Mouse (Mus musculus): Measurements from ENCODE around the gene Serpina9. TPM values are rescaled to one million over a fixed set of nuclear protein-coding genes. Genes with fewer than 3 reads are reported as not detected.
"Not testable (repeated sequence)": the region's sequence is repeated elsewhere in the genome, so short reads cannot be mapped to it uniquely, and the experiment has no call there.

Serpina9 gene
- polyA plus RNA-seq, 1 experiment from 2014 or later = not detected

DNA sequence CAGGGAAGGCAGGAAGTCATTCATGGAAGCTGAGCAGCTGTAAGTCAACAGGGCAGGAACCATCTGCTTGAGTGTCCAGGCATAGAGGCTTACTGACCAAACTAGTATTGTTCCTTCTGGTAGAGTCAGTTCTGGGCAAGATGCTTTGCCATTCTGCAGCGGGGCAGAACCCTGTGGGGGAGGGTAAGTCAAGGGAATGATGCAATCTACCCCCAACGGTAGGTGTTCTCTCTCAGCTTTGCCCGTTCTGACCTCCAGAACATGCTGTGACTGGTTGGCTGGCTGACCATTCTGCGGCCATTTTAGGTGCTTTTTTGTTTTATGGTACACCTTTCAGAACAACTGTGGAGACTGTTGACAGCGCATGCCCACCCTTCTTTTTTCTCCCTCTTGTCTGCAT, 51.2 kb downstream of the Serpina9 start:
- ATAC-seq (ENCODE audit: low FRiP score) = no peak
- Histone ChIP-seq H3K9me3 (peaks cover 8% of the 10 kb centered on the region), H3K27me3 (no peaks in the 10 kb centered on the region), H3K27ac (no peak overlapping the region), H3K9ac (no peak overlapping the region), H3K4me2 (no peak overlapping the region), H3K36me3 (replicated peaks) (no peaks in the 10 kb centered on the region), H3K4me1 (no peaks in the 10 kb centered on the region), H3K4me3 (replicated peaks) (no peak overlapping the region)
- 84% methylated on average over 5 of the region's 5 CpGs for WGBS

DNA sequence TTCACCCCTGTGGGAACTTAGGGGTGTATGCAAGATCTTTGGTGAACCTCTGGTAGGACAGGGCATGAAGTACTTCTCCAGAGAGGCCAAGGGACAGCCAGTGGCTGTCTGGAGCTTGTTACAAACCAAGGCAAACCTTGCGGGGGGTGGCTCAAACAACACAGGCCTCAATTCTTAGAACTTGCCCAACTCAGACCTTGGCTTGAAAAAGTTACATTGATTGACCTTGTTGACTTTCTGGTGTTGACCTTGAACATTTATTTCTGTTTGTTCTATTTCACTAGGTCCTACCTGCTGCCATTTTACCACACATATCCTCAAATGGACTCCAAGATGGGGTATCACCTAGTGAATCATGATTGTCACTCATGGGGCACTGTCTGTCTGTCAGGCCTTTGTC, 51.8 kb downstream of the Serpina9 start:
- H3K27ac ChIP-seq = no peak overlapping the region
- no peak overlapping the region for H3K9ac ChIP-seq
- no peaks in the 10 kb centered on the region for H3K27me3 ChIP-seq
- no peaks in the 10 kb centered on the region for H3K4me1 ChIP-seq
- H3K36me3 ChIP-seq (replicated peaks) = no peaks in the 10 kb centered on the region
- no peak for ATAC-seq (ENCODE audit: low FRiP score)
- H3K4me3 ChIP-seq (replicated peaks) = no peak overlapping the region
- H3K4me2 ChIP-seq = no peak overlapping the region
- WGBS = 88% methylated on average over 1 of the region's 1 CpGs
- peaks cover 8% of the 10 kb centered on the region for H3K9me3 ChIP-seq

DNA sequence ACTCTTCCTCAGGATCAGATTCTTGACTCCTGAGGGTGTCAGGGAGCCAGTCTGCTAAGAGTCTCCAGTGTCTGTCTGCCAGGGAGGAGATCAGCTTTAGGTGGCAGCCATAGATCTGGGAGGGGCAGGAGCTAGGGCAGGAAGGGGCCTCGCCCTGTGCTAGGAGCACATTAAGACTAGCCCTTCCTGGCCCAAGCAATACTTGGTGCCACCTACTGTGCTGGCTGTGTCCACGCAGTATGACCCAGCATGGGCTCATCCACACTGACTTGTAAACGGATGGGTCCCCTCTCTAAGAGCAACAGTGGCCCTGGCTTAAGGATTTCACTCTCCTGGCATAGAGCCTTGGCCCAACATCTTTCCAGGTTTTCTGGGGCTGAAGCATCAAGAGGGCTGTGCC, 54.8 kb downstream of the Serpina9 start, which contains the start of gene Serpina1e:
Gene Serpina1e, minus strand, starts transcription at position 178 of the 400 bp plus-strand sequence.
- no peaks in the 10 kb centered on the region for H3K4me1 ChIP-seq
- H3K27me3 ChIP-seq = no peaks in the 10 kb centered on the region
- no peak within 1 kb of the TSS for H3K4me2 ChIP-seq
- ATAC-seq (ENCODE audit: low FRiP score) = no peak
- H3K9ac ChIP-seq = no peak within 1 kb of the TSS
- no peaks in the 10 kb centered on the region for H3K36me3 ChIP-seq (replicated peaks)
- H3K27ac ChIP-seq = no peak within 1 kb of the TSS
- WGBS = 80% methylated on average over 3 of the region's 3 CpGs
- no peak within 1 kb of the TSS for H3K4me3 ChIP-seq (replicated peaks)
- H3K9me3 ChIP-seq = peaks cover 8% of the 10 kb centered on the region

DNA sequence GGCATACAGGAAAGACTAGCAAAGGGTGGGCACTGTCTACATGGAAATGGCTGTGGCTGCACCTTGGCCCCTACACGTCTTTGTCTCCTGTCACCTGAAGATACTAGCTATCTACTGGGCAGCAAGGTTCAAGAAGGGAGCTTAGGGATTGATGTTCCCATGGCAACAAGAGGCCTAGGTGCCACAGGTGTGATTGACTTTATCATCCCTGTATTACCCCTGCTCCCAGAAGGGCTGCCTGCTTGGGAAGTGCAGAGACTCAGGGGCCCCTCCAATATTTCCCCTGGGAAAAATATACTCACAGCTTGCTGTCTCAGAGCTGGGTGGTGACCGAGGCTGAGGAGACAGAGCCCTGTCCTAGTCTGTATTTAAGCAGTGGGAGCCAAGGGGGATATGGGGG, 57.0 kb downstream of the Serpina9 start:
- H3K9me3 ChIP-seq; H3K4me2 ChIP-seq; H3K4me1 ChIP-seq; H3K27ac ChIP-seq; H3K27me3 ChIP-seq; H3K9ac ChIP-seq; H3K4me3 ChIP-seq (replicated peaks); H3K36me3 ChIP-seq (replicated peaks); ATAC-seq (ENCODE audit: low FRiP score): not testable (repeated sequence)
- 93% methylated on average over 2 of the region's 2 CpGs for WGBS

DNA sequence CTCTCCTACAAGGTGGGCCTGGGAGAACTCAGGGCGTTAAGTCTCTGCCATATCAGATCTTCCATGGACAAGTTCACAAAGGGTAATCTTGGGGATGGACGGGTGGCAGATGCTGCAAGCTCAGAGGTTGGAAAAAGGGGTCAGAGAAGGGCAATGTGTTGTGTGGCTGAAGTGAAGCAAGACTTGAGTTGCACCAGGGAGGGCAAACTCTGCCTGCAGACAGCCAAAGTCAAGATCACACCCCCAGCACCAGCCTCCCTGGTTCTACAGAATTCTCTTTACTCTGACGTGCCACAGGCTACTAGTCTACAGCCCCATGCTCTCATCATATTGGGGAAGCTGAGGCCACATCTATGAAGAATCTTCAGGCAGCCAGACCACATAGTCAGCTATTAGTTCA, 60.6 kb downstream of the Serpina9 start:
- not testable (repeated sequence) for H3K4me3 ChIP-seq (replicated peaks); H3K4me1 ChIP-seq; H3K4me2 ChIP-seq; ATAC-seq (ENCODE audit: low FRiP score); H3K9me3 ChIP-seq; H3K27ac ChIP-seq; H3K36me3 ChIP-seq (replicated peaks); H3K27me3 ChIP-seq; H3K9ac ChIP-seq
- WGBS = 83% methylated on average over 3 of the region's 3 CpGs

DNA sequence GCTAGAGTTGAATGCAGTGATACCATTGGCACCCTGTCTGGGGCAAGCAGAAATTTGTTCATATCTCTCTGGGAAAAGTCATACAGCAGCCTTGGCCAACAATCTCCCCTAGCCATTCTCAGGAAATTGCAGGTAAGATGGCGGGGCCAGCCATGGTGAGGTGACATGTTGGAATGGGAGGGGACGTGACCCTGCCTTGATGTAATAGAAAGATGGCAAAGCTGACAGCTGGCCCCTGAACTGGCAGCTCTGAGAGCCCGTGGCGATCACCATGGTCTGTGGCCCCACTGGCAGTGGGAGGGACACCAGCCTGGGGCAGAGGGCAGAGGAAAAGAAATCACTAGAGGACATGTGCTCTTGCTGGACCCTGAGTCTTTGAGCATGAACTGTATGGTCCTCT, 67.3 kb downstream of the Serpina9 start:
- H3K9me3 ChIP-seq = peaks cover 27% of the 10 kb centered on the region
- no peaks in the 10 kb centered on the region for H3K27me3 ChIP-seq
- H3K4me1 ChIP-seq = no peaks in the 10 kb centered on the region
- no peak for ATAC-seq (ENCODE audit: low FRiP score)
- H3K4me2 ChIP-seq = no peak overlapping the region
- no peak overlapping the region for H3K9ac ChIP-seq
- H3K36me3 ChIP-seq (replicated peaks) = no peaks in the 10 kb centered on the region
- H3K4me3 ChIP-seq (replicated peaks) = no peak overlapping the region
- 86% methylated on average over 4 of the region's 4 CpGs for WGBS
- H3K27ac ChIP-seq = no peak overlapping the region

Other genes starting within 250 kb of the Serpina9 start
- gene Serpina1d, start 240.2 kb downstream of the Serpina9 start, polyA plus RNA-seq (2016; fragmentation: Nextera tagmentation; extraction: Ambion mirVana) = not detected in 2 replicates
- not detected in 2 replicates for gene Serpina1b, start 183.4 kb downstream of the Serpina9 start, polyA plus RNA-seq (2016; fragmentation: Nextera tagmentation; extraction: Ambion mirVana)
- gene Serpina1a, start 150.2 kb downstream of the Serpina9 start, polyA plus RNA-seq (2016; fragmentation: Nextera tagmentation; extraction: Ambion mirVana) = not detected in 2 replicates
- gene Serpina1c, start 108.9 kb downstream of the Serpina9 start, polyA plus RNA-seq (2016; fragmentation: Nextera tagmentation; extraction: Ambion mirVana) = not detected in 2 replicates
- not detected in 2 replicates for gene Serpina1e, start 54.8 kb downstream of the Serpina9 start, polyA plus RNA-seq (2016; fragmentation: Nextera tagmentation; extraction: Ambion mirVana)
- gene Serpina11, start 23.8 kb downstream of the Serpina9 start, polyA plus RNA-seq (2016; fragmentation: Nextera tagmentation; extraction: Ambion mirVana) = not detected in 2 replicates
- not detected in 2 replicates for gene Serpina12, start 30.7 kb upstream of the Serpina9 start, polyA plus RNA-seq (2016; fragmentation: Nextera tagmentation; extraction: Ambion mirVana)
- gene Serpina5, start 87.4 kb upstream of the Serpina9 start, polyA plus RNA-seq (2016; fragmentation: Nextera tagmentation; extraction: Ambion mirVana) = not detected in 2 replicates
- gene Serpina3a, start 99.0 kb upstream of the Serpina9 start, polyA plus RNA-seq (2016; fragmentation: Nextera tagmentation; extraction: Ambion mirVana) = not detected in 2 replicates
- not detected in 2 replicates for gene Serpina3b, start 114.2 kb upstream of the Serpina9 start, polyA plus RNA-seq (2016; fragmentation: Nextera tagmentation; extraction: Ambion mirVana)
- not detected in 2 replicates for gene Serpina3c, start 140.1 kb upstream of the Serpina9 start, polyA plus RNA-seq (2016; fragmentation: Nextera tagmentation; extraction: Ambion mirVana)
- gene Serpina3f, start 200.8 kb upstream of the Serpina9 start, polyA plus RNA-seq (2016; fragmentation: Nextera tagmentation; extraction: Ambion mirVana) = 0.11 and 0.17 TPM in 2 replicates
- not detected in 2 replicates for gene Serpina3g, start 222.5 kb upstream of the Serpina9 start, polyA plus RNA-seq (2016; fragmentation: Nextera tagmentation; extraction: Ambion mirVana)
- 0.09 TPM in 1 of 2 replicates, not detected in the other for gene Serpina3i, start 249.4 kb upstream of the Serpina9 start, polyA plus RNA-seq (2016; fragmentation: Nextera tagmentation; extraction: Ambion mirVana)